Mouse (Mus musculus): Measurements from ENCODE around the gene Stip1. TPM values are rescaled to one million over a fixed set of nuclear protein-coding genes. Genes with fewer than 3 reads are reported as not detected.

Gene Stip1
- polyA plus RNA-seq, 1 experiment: 116 TPM

DNA sequence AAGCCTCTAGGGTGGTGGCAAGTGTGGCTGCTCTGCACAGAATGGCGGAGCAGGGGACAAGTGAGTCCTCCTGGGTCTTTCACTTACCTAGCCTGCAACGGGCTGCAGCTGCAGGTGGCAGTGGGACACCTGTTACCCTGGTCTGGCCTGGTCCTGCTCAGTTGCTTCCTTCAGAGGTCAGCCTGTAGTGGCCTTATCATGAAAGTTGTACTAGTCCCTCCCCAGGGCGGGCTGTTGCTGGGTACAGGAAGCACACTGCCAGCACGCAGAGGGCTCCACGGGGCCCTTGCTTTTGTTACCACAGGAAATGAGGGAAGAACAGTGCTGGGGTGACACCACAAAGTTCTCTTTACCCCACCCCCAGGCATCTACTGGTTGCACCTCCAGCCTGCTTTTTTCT, 20.6 kb downstream of the Stip1 start, which contains the start of gene Fermt3:
TSS of gene Fermt3 (minus strand) at position 279 of the 400 bp plus-strand sequence.
- peaks cover 84% of the 10 kb centered on the region for H3K4me1 ChIP-seq
- H3K4me3 ChIP-seq (replicated peaks): peak within 1 kb of the TSS; percentile 96
- TF ChIP-seq GATA1 (IDR thresholded peaks at IDR 0.05; ENCODE audit: borderline replicate concordance, low read length): no peak
- peak; percentile 80 for TF ChIP-seq FLI1 (IDR thresholded peaks at IDR 0.05; ENCODE audit: low read length)
- H3K36me3 ChIP-seq (replicated peaks; ENCODE audit: low read length): peaks cover 89% of the 10 kb centered on the region
- no peaks in the 10 kb centered on the region for H3K27me3 ChIP-seq (replicated peaks)
- no peaks in the 10 kb centered on the region for H3K9me3 ChIP-seq

DNA sequence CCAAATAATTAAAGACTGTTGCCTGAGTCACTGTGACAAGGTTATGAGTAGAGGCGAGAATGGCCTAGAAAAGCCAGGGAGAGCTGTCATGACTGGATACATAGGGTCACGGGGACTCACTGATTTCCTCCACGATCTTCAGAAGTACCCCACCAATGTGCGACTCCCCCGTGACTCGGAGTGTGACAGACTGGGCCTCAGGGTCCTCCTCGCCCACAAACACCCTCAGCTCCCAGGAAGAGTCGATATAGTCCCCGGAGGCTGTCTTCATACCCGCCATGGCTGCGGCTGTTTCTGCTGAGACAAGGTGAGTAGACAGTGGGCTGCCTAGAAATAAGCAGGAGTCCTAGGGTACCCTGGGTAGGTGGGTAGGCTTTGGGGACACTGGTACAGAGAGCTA, 21.2 kb downstream of the Stip1 start:
- no peaks in the 10 kb centered on the region for H3K27me3 ChIP-seq (replicated peaks)
- H3K4me3 ChIP-seq (replicated peaks): peak overlapping the region; percentile 96
- TF ChIP-seq GATA1 (IDR thresholded peaks at IDR 0.05; ENCODE audit: borderline replicate concordance, low read length) (no peak), FLI1 (IDR thresholded peaks at IDR 0.05; ENCODE audit: low read length) (no peak)
- peaks cover 90% of the 10 kb centered on the region for H3K36me3 ChIP-seq (replicated peaks; ENCODE audit: low read length)
- peaks cover 85% of the 10 kb centered on the region for H3K4me1 ChIP-seq
- no peaks in the 10 kb centered on the region for H3K9me3 ChIP-seq

GRCm38 (mm10) chr19:7017541-7018457, 22.0 kb downstream of the Stip1 start:
- Histone ChIP-seq H3K4me1 (peaks cover 86% of the 10 kb centered on the region), H3K9me3 (no peaks in the 10 kb centered on the region), H3K4me3 (replicated peaks) (peak overlapping the region; percentile 96), H3K27me3 (replicated peaks) (no peaks in the 10 kb centered on the region), H3K36me3 (replicated peaks; ENCODE audit: low read length) (peaks cover 90% of the 10 kb centered on the region)
- peak; percentile 92 for TF ChIP-seq GATA1 (IDR thresholded peaks at IDR 0.05; ENCODE audit: borderline replicate concordance, low read length)
- TF ChIP-seq FLI1 (IDR thresholded peaks at IDR 0.05; ENCODE audit: low read length): peak; percentile 93

- Histone ChIP-seq H3K27me3 (replicated peaks) (no peaks in the 10 kb centered on the region), H3K4me1 (peaks cover 76% of the 10 kb centered on the region), H3K4me3 (replicated peaks) (peak overlapping the region; percentile 89), H3K36me3 (replicated peaks; ENCODE audit: low read length) (peaks cover 85% of the 10 kb centered on the region), H3K9me3 (no peaks in the 10 kb centered on the region)
- TF ChIP-seq FLI1 (IDR thresholded peaks at IDR 0.05; ENCODE audit: low read length) (no peak), GATA1 (IDR thresholded peaks at IDR 0.05; ENCODE audit: borderline replicate concordance, low read length) (no peak)
These were observed 25.2 kb downstream of the Stip1 start for GRCm38 (mm10) chr19:7014481-7015135.

DNA sequence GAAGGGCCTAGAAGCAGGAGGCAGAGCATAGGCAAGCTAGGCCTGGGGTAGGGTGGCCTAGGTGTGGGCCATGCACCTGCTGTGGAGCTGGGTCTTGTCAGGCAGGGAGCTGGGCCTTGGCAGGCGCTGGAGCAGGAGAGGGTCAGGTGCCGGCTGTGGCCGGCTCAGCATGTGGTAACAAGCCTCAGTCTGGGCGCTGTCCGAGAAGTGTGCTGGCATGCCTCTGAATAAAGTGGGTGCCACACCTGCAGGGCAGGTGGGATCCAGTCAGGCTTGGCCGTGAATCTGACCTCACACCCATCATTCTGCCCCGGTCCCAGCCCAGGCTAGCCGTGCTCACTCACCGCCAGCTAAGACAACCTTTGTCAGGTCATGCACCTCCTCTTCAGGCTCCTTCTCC, 25.8 kb downstream of the Stip1 start:
- TF ChIP-seq GATA1 (IDR thresholded peaks at IDR 0.05; ENCODE audit: borderline replicate concordance, low read length) (no peak), FLI1 (IDR thresholded peaks at IDR 0.05; ENCODE audit: low read length) (no peak)
- no peaks in the 10 kb centered on the region for H3K9me3 ChIP-seq
- H3K4me1 ChIP-seq: peaks cover 78% of the 10 kb centered on the region
- H3K4me3 ChIP-seq (replicated peaks): peak overlapping the region; percentile 89
- H3K27me3 ChIP-seq (replicated peaks): no peaks in the 10 kb centered on the region
- H3K36me3 ChIP-seq (replicated peaks; ENCODE audit: low read length): peaks cover 88% of the 10 kb centered on the region

- H3K4me3 ChIP-seq (replicated peaks): peak overlapping the region; percentile 89
- peaks cover 86% of the 10 kb centered on the region for H3K36me3 ChIP-seq (replicated peaks; ENCODE audit: low read length)
- peaks cover 87% of the 10 kb centered on the region for H3K4me1 ChIP-seq
- no peaks in the 10 kb centered on the region for H3K9me3 ChIP-seq
- TF ChIP-seq GATA1 (IDR thresholded peaks at IDR 0.05; ENCODE audit: borderline replicate concordance, low read length): no peak
- H3K27me3 ChIP-seq (replicated peaks): no peaks in the 10 kb centered on the region
These were observed 27.3 kb downstream of the Stip1 start for GRCm38 (mm10) chr19:7012426-7012825.

DNA sequence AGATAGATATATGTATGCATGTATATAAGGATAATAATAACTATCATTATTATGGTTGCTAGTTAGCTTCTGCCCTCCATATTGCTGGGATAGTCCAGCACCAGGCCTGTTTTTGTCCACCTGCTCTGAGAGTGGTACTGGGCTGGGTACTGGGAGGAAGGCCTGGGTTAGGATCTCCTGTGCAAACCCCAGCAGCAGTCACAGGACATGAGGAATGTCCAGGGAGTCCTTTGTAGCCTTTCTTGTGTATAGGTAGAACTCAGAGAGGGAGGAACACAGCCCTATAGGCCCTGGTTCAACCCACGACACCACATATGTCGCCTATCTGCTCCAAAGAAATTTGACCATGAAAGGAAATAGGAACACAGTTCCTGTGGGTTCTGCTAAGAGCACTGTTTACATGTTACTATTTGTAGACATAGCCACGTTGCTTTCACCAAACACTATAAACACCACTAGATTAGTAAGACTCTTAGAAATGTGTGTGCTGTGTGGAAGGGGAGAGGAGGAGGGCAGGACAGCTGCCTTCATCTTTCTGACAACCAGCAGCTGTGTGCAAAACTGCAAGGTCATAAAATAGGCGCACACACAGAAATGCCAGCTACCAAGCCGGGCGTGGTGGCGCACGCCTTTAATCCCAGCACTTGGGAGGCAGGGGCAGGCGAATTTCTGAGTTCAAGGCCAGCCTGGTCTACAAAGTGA, 32.7 kb downstream of the Stip1 start:
- Histone ChIP-seq H3K4me1 (peaks cover 87% of the 10 kb centered on the region), H3K36me3 (replicated peaks; ENCODE audit: low read length) (peaks cover 87% of the 10 kb centered on the region), H3K27me3 (replicated peaks) (no peaks in the 10 kb centered on the region), H3K4me3 (replicated peaks) (peak overlapping the region; percentile 56), H3K9me3 (no peaks in the 10 kb centered on the region)
- no peak for TF ChIP-seq GATA1 (IDR thresholded peaks at IDR 0.05; ENCODE audit: borderline replicate concordance, low read length)
- TF ChIP-seq FLI1 (IDR thresholded peaks at IDR 0.05; ENCODE audit: low read length): no peak

GRCm38 (mm10) chr19:6999360-7000063, 40.3 kb downstream of the Stip1 start:
- peaks cover 98% of the 10 kb centered on the region for H3K4me1 ChIP-seq
- H3K36me3 ChIP-seq (replicated peaks; ENCODE audit: low read length): peaks cover 72% of the 10 kb centered on the region
- TF ChIP-seq FLI1 (IDR thresholded peaks at IDR 0.05; ENCODE audit: low read length): no peak
- no peak for TF ChIP-seq GATA1 (IDR thresholded peaks at IDR 0.05; ENCODE audit: borderline replicate concordance, low read length)
- no peak overlapping the region for H3K4me3 ChIP-seq (replicated peaks)
- no peaks in the 10 kb centered on the region for H3K9me3 ChIP-seq
- H3K27me3 ChIP-seq (replicated peaks): no peaks in the 10 kb centered on the region

DNA sequence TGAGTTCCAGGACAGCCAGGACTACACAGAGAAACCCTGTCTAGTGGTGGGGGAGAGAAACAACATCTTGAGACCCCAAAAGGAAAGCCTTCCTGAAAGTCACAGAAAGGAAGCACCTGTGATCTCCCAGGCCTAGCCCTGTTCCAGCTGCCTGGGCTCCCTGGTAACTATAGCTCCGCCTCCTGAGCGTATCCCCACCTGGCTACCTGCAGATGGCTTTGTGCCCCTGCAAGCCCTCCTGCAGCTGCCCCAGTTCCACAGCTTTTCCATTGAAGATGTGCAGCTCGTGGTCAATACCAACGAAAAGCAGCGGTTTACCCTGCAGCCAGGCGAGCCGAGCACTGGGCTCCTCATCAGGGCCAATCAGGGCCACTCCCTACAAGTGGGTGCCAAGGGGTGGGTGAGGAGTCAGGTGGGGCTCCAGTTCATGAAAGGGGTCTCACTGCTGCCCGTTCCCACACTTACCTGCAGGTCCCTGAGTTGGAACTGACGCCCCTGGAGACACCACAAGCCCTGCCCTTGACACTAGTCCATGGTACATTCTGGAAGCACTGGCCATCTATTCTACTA, 42.0 kb downstream of the Stip1 start:
- TF ChIP-seq GATA1 (IDR thresholded peaks at IDR 0.05; ENCODE audit: borderline replicate concordance, low read length) (no peak), FLI1 (IDR thresholded peaks at IDR 0.05; ENCODE audit: low read length) (no peak)
- H3K4me3 ChIP-seq (replicated peaks): peak overlapping the region; percentile 6
- H3K9me3 ChIP-seq: no peaks in the 10 kb centered on the region
- H3K36me3 ChIP-seq (replicated peaks; ENCODE audit: low read length): peaks cover 61% of the 10 kb centered on the region
- peaks cover 97% of the 10 kb centered on the region for H3K4me1 ChIP-seq
- no peaks in the 10 kb centered on the region for H3K27me3 ChIP-seq (replicated peaks)
